Mouse (Mus musculus) olfactory bulb, adult 2 months (tissue): Measurements from ENCODE around the gene Eea1.

Experiments used
- CTCF ChIP-seq: fragments of 200-500 bp; IDR thresholded peaks from 2 replicates; pipeline ENCODE4 v1.5.1; 2012; ENCODE audit warnings: low read depth, mild to moderate bottlenecking, low read length, moderate library complexity; ENCODE audit not compliant: insufficient read depth
- POLR2A ChIP-seq: fragments of 200-500 bp; IDR thresholded peaks from 2 replicates; pipeline ENCODE4 v1.6.1; 2012; ENCODE audit warnings: mild to moderate bottlenecking, low read depth, low read length, moderate library complexity; ENCODE audit not compliant: insufficient read depth

DNA sequence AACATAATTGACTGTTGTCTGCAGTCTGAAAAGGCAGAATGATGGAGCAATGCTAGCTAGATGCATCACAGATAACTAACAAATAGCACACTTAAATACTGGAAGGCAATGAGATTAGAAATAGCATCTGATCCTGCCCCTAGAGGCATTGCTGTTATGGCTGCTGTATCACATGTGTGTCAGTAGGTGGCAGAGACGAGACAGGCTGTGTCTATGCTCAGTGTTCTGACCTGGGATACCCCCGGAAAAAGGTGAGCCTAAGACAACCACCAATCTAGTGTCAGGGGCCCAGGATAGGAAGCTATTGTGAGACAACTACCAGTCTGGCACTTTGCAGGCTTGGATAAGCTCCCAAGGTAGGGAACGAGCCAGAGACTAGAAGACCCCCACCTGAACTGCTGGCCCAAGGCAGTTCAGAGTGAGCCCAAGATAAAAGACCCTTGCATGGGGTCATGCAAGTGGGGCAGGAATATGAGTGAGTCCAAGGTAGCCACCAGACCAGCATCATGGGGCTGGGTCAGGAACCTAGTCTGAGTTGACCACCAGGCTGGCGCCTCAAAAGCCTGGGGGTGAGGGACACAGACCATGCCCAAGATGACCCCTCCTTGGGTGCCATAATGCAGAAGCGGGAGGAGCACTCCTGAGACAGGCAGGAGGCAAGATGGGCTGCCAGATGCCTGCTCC lies 41.8 kb upstream of the Eea1 start:
- TF ChIP-seq CTCF (no peak), POLR2A (no peak)
